Mouse (Mus musculus) brain, embryonic 14.5 days (tissue): ENCODE data around the gene Trp53rkb.

ENCODE experiments used
- CTCF ChIP-seq: fragments of 200-500 bp; IDR thresholded peaks from 2 replicates; pipeline ENCODE4 v1.5.1; 2012; ENCODE audit warnings: inconsistent platforms, mild to moderate bottlenecking, moderate library complexity, borderline replicate concordance; ENCODE audit not compliant: insufficient read depth, insufficient read length; ENCODE audit errors: extremely low read depth
- POLR2A ChIP-seq: fragments of 200-500 bp; IDR thresholded peaks from 2 replicates; pipeline ENCODE4 v1.6.1; 2012; ENCODE audit warnings: mild to moderate bottlenecking, inconsistent platforms, borderline replicate concordance; ENCODE audit not compliant: poor library complexity, insufficient read depth, insufficient read length, severe bottlenecking; ENCODE audit errors: extremely low read depth

GRCm38 (mm10) chr2:166824386-166824785 is 32.1 kb downstream of the Trp53rkb start:
- TF ChIP-seq CTCF (no peak), POLR2A (no peak)
